Mouse (Mus musculus) E14TG2a.4 (cell line): ENCODE measurements around the gene Mdm2.

Experiments
- CTCF ChIP-seq: conservative IDR thresholded peaks from 2 replicates; pipeline ENCODE4 v1.5.1; 2014; ENCODE audit warnings: low read length
- NANOG ChIP-seq: IDR thresholded peaks from 2 replicates; pipeline ENCODE4 v1.6.1; 2014; ENCODE audit warnings: borderline replicate concordance, low read length, mixed read lengths

DNA sequence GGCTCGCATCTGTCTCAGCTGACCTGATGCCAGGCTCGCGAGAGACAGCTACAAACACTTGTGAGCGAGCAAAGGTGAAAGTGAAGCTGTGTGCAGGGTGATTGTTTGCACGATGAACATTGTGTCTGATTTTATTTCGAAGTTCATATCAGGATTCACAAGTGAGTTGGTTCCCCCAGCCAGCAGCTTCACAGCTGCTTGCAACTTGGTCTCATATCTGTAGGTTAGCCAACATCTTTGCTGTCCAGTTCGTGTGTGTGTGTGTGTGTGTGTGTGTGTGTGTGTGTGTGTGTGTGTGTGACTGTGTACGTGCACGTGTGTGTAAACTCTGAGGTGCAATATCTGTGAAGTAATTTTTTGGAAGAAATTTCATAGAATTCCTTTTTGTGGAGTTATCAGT, 55.1 kb downstream of the Mdm2 start:
- TF ChIP-seq CTCF (no peak), NANOG (no peak)
